ENCODE assay signal across 19 mouse cellular contexts in the genomic region with DNA sequence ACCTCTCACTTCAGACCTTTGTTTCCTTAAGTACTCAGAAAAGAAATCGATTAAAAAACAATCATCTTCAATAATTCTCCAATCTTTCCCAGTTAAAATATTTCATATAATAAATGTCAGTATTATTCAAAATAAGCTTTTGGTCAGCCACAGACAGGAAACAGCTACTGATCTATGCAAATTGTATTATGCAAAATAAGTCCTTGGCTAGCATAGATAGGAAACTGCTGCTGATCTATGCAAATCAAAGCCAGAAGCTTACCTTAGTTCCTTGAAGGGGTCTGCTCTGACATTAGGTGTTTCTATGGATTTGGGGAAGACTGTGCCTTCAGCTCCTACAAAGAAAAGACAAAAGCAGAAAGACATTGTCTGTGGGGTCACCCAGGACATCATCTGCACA.
DNase-seq lines count a peak whose midpoint lies in the region; ATAC-seq and TF ChIP-seq lines count a peak whose summit lies in the region.
"Had no signal": no experiment of that assay in that cellular context is flagged by ENCODE, and none has a peak within 500 bp of the region (broad histone marks: within the 10 kb centered on the region; RNA-seq: fewer than 3 reads in every experiment).

No protein-coding gene starts in this region.

- no peak for TF ChIP-seq CTCF in CH12.LX (conservative IDR thresholded peaks at IDR 0.05 in 1 of 2, IDR thresholded peaks at IDR 0.05 in 1 of 2; ENCODE audit: low read depth in 2 of 2, low read length in 2 of 2)

- ATAC-seq in midbrain, embryonic 11.5 days (ENCODE audit: low FRiP score): no peak
- no peak for ATAC-seq in midbrain, embryonic 14.5 days (ENCODE audit: low FRiP score, low TSS enrichment)
- ATAC-seq: activated CD4-positive, CD25-positive, alpha-beta regulatory T cell, adult 4 months; CD4-positive, CD25-positive, alpha-beta regulatory T cell, adult 4 months; Patski had no signal

- peak; percentile 60 for TF ChIP-seq EP300 in CH12.LX (IDR thresholded peaks at IDR 0.05; ENCODE audit: low read length)

- H3K4me2 ChIP-seq in midbrain, embryonic 11.5 days: no peak overlapping the region
- no peak overlapping the region for H3K4me2 ChIP-seq in midbrain, embryonic 14.5 days (ENCODE audit: low read length)
- H3K4me2 ChIP-seq in CH12.LX (ENCODE audit: insufficient read depth, low read depth, poor library complexity, severe bottlenecking): no peak overlapping the region; the same call in 1 of the 2 replicates

- no peaks in the 10 kb centered on the region for H3K27me3 ChIP-seq in midbrain, embryonic 11.5 days (ENCODE audit: control insufficient read depth, insufficient read depth, low read length)
- H3K27me3 ChIP-seq in midbrain, embryonic 14.5 days (ENCODE audit: control insufficient read depth, insufficient read depth, low read length): no peaks in the 10 kb centered on the region
- H3K27me3 ChIP-seq in CH12.LX (replicated peaks): no peaks in the 10 kb centered on the region
- H3K27me3 ChIP-seq: Patski had no signal

- no peak overlapping the region for H3K9ac ChIP-seq in midbrain, embryonic 11.5 days (ENCODE audit: low read length)
- H3K9ac ChIP-seq in midbrain, embryonic 14.5 days (replicated peaks; ENCODE audit: low read length): no peak overlapping the region
- H3K9ac ChIP-seq in CH12.LX (ENCODE audit: insufficient read depth, low read depth): no peak overlapping the region

- in situ Hi-C loops in CH12.LX (cut with MboI; ENCODE audit: low pct_ligation_motif_present, low pct_unique_long_range_greater_than_20kb, low sequenced_read_pairs): no loop called here

- no peaks in the 10 kb centered on the region for H3K79me2 ChIP-seq in CH12.LX (replicated peaks; ENCODE audit: control insufficient read depth, extremely low read depth, insufficient read depth, poor library complexity, severe bottlenecking)

- no peak overlapping the region for H3K27ac ChIP-seq in midbrain, embryonic 11.5 days (ENCODE audit: low read depth, low read length)
- no peak overlapping the region for H3K27ac ChIP-seq in midbrain, embryonic 14.5 days (replicated peaks; ENCODE audit: low read depth, low read length)
- H3K27ac ChIP-seq in CH12.LX (ENCODE audit: insufficient read depth, low read depth): no peak overlapping the region

- no peak for TF ChIP-seq RAD21 in CH12.LX (IDR thresholded peaks at IDR 0.05; ENCODE audit: low read depth, low read length)

- WGBS in midbrain, embryonic 11.5 days: 94% methylated on average over 1 of the region's 1 CpGs
- WGBS in midbrain, embryonic 14.5 days: 97% methylated on average over 1 of the region's 1 CpGs

- peak; percentile 37 for DNase-seq in midbrain, embryonic 11.5 days (ENCODE audit: low spot score, missing footprints)
- no peak for DNase-seq in midbrain, embryonic 14.5 days
- DNase-seq in CH12.LX (ENCODE audit: extremely low read depth): peak; percentile 58
- DNase-seq in right cerebral cortex, postnatal 36 days (ENCODE audit: low spot score in 2 of 2): no peak
- DNase-seq: adrenal gland, adult 2 months; adrenal gland, adult 8-10 months; adrenal gland, postnatal 10 days; adrenal gland, postnatal 14 days; adrenal gland, postnatal 25 days; adrenal gland, postnatal 36 days; B cell, adult 2 months; cerebellum, adult 11 months; cerebellum, adult 11-12 months; cerebellum, adult 18-20 months; cerebellum, adult 2 months had no signal

- no peaks in the 10 kb centered on the region for H3K4me1 ChIP-seq in midbrain, embryonic 11.5 days (ENCODE audit: control insufficient read depth, insufficient read depth, low read length)
- no peaks in the 10 kb centered on the region for H3K4me1 ChIP-seq in midbrain, embryonic 14.5 days (ENCODE audit: control insufficient read depth, insufficient read depth, low read length)
- H3K4me1 ChIP-seq in CH12.LX (ENCODE audit: control insufficient read depth in 1 of 2, insufficient read depth in 2 of 2): peaks cover 9 to 11% of the 10 kb centered on the region in 2 experiments

- TF ChIP-seq POLR2A in CH12.LX (IDR thresholded peaks at IDR 0.05; ENCODE audit: low read depth, low read length): no peak

- no peaks in the 10 kb centered on the region for H3K9me3 ChIP-seq in midbrain, embryonic 11.5 days (ENCODE audit: control insufficient read depth, low read length)
- H3K9me3 ChIP-seq in midbrain, embryonic 14.5 days (ENCODE audit: control insufficient read depth, low read length): no peaks in the 10 kb centered on the region
- H3K9me3 ChIP-seq in CH12.LX (replicated peaks; ENCODE audit: low read length): no peaks in the 10 kb centered on the region
- H3K9me3 ChIP-seq: G1E had no signal

- dilution Hi-C loops in CH12.LX (cut with MboI; ENCODE audit: extremely low pct_ligation_motif_present, extremely low pct_unique_long_range_greater_than_20kb, low sequenced_read_pairs): no loop called here

- H3K36me3 ChIP-seq in midbrain, embryonic 11.5 days (ENCODE audit: control insufficient read depth, insufficient read depth, low read length): no peaks in the 10 kb centered on the region
- no peaks in the 10 kb centered on the region for H3K36me3 ChIP-seq in midbrain, embryonic 14.5 days (ENCODE audit: control insufficient read depth, insufficient read depth, low read length)
- H3K36me3 ChIP-seq in CH12.LX (replicated peaks in 1 of 2; ENCODE audit: control insufficient read depth in 1 of 2, insufficient read depth in 1 of 2, low read length in 1 of 2): no peaks in the 10 kb centered on the region
- H3K36me3 ChIP-seq: G1E had no signal

- no peak overlapping the region for H3K4me3 ChIP-seq in midbrain, embryonic 11.5 days (ENCODE audit: low read depth, low read length)
- no peak overlapping the region for H3K4me3 ChIP-seq in midbrain, embryonic 14.5 days (replicated peaks; ENCODE audit: low read depth, low read length)
- H3K4me3 ChIP-seq in CH12.LX (replicated peaks in 1 of 3; ENCODE audit: low read depth in 2 of 3, low read length in 2 of 3, poor library complexity in 1 of 3): no peak overlapping the region

TF ChIP-seq in CH12.LX, 34 proteins besides CTCF, POLR2A, EP300 and RAD21:
- TF ChIP-seq BHLHE40 (IDR thresholded peaks at IDR 0.05; ENCODE audit: low read depth, low read length) (0 out of 2 replicates have a peak, but pooled peaks have one; percentile 36), MXI1 (IDR thresholded peaks at IDR 0.05; ENCODE audit: low read depth, low read length) (no peak), SMC3 (IDR thresholded peaks at IDR 0.05; ENCODE audit: low read depth, low read length) (no peak), ZKSCAN1 (IDR thresholded peaks at IDR 0.05; ENCODE audit: borderline replicate concordance, low read depth, low read length) (no peak), POLR2AphosphoS2 (IDR thresholded peaks at IDR 0.05; ENCODE audit: low read depth, low read length) (no peak), JUND (conservative IDR thresholded peaks at IDR 0.05; ENCODE audit: low read depth, low read length) (no peak), CHD1 (IDR thresholded peaks at IDR 0.05; ENCODE audit: low read depth, low read length) (no peak), HCFC1 (IDR thresholded peaks at IDR 0.05; ENCODE audit: low read depth, low read length) (no peak)
TF ChIP-seq in CH12.LX: peak in this region for 1.

Comparison
In these comparisons a context has a peak if more than half of its experiments do, and no peak if none do; other contexts are left out.
1. DNase-seq: peak in midbrain, embryonic 11.5 days (single experiment) and CH12.LX (single experiment); none in midbrain, embryonic 14.5 days (single experiment) and right cerebral cortex, postnatal 36 days (0 of 2).